Comparison of ENCODE assay signal across 37 mouse cellular contexts in genomic region chr16:91095022-91095421, GRCm38 (mm10). TPM values are rescaled to one million over a fixed set of nuclear protein-coding genes. Genes with fewer than 3 reads are reported as not detected.
"Had no signal": no experiment of that assay in that cellular context is flagged by ENCODE, and none has a peak within 500 bp of the region (broad histone marks: within the 10 kb centered on the region; RNA-seq: fewer than 3 reads in every experiment).

Gene 4932438H23Rik (minus strand): TSS chr16:91095122.

- H3K4me2 ChIP-seq: heart, embryonic 11.5 days; heart, embryonic 12.5 days; heart, embryonic 13.5 days; heart, embryonic 15.5 days; hindbrain, embryonic 12.5 days; hindbrain, embryonic 13.5 days; hindbrain, embryonic 14.5 days; hindbrain, embryonic 15.5 days; intestine, embryonic 15.5 days; kidney, embryonic 15.5 days had no signal

- H3K27ac ChIP-seq: heart, embryonic 10.5 days; heart, embryonic 13.5 days; heart, embryonic 15.5 days; hindbrain, embryonic 10.5 days; hindbrain, embryonic 12.5 days; hindbrain, embryonic 13.5 days; hindbrain, embryonic 14.5 days; hindbrain, embryonic 15.5 days; hindbrain, postnatal 0 days; intestine, embryonic 15.5 days; kidney, embryonic 15.5 days; kidney, postnatal 0 days; layer of hippocampus, adult 2 months had no signal

- H3K36me3 ChIP-seq: heart, embryonic 10.5 days; heart, embryonic 12.5 days; heart, embryonic 13.5 days; heart, embryonic 15.5 days; hindbrain, embryonic 10.5 days; hindbrain, embryonic 12.5 days; hindbrain, embryonic 13.5 days; hindbrain, embryonic 15.5 days; intestine, embryonic 15.5 days; kidney, embryonic 15.5 days had no signal

- H3K9me3 ChIP-seq: heart, embryonic 10.5 days; heart, embryonic 12.5 days; heart, embryonic 13.5 days; heart, embryonic 15.5 days; hindbrain, embryonic 10.5 days; hindbrain, embryonic 12.5 days; hindbrain, embryonic 13.5 days; hindbrain, embryonic 15.5 days; intestine, embryonic 15.5 days; kidney, embryonic 15.5 days had no signal

- H3K9ac ChIP-seq: heart, embryonic 12.5 days; heart, embryonic 13.5 days; heart, embryonic 15.5 days; hindbrain, embryonic 12.5 days; hindbrain, embryonic 13.5 days; hindbrain, embryonic 14.5 days; hindbrain, embryonic 15.5 days; intestine, embryonic 15.5 days; kidney, embryonic 15.5 days had no signal

- ATAC-seq: hindbrain, embryonic 16.5 days; hindbrain, postnatal 0 days; inflammation-experienced regulatory T-cells, adult 6 months; intestine, embryonic 15.5 days; intestine, embryonic 16.5 days; intestine, postnatal 0 days had no signal

- H3K4me3 ChIP-seq: heart, embryonic 10.5 days; heart, embryonic 12.5 days; heart, embryonic 13.5 days; heart, embryonic 15.5 days; hindbrain, embryonic 10.5 days; hindbrain, embryonic 12.5 days; hindbrain, embryonic 13.5 days; hindbrain, embryonic 15.5 days; intestine, embryonic 15.5 days; kidney, embryonic 15.5 days; layer of hippocampus, adult 2 months had no signal

- H3K4me1 ChIP-seq: heart, embryonic 10.5 days; heart, embryonic 12.5 days; heart, embryonic 13.5 days; heart, embryonic 15.5 days; hindbrain, embryonic 12.5 days; intestine, embryonic 15.5 days; kidney, embryonic 15.5 days had no signal

- DNase-seq: heart, postnatal 10 days; heart, postnatal 14 days; heart, postnatal 36 days; heart, postnatal 4 days; kidney, adult 11 months; kidney, adult 18-20 months; kidney, adult 2 months; kidney, adult 8-10 months; kidney, adult 9 months; kidney, postnatal 10 days; kidney, postnatal 14 days; kidney, postnatal 36 days; kidney, postnatal 4 days; layer of hippocampus, adult 9-11 months; layer of hippocampus, postnatal 36 days had no signal

- H3K27me3 ChIP-seq: heart, embryonic 12.5 days; heart, embryonic 15.5 days; intestine, embryonic 15.5 days had no signal

RNA-seq across cellular contexts. Expression of gene 4932438H23Rik, which starts in this region (rescaled TPM):
- total RNA-seq: heart, postnatal 25 days had no signal
- polyA plus RNA-seq: heart, embryonic 10.5 days; heart, embryonic 12.5 days; heart, embryonic 13.5 days; heart, embryonic 16.5 days; intestine, embryonic 14.5 days had no signal
